8 mouse cellular contexts compared by ENCODE assay signal in the genomic region with DNA sequence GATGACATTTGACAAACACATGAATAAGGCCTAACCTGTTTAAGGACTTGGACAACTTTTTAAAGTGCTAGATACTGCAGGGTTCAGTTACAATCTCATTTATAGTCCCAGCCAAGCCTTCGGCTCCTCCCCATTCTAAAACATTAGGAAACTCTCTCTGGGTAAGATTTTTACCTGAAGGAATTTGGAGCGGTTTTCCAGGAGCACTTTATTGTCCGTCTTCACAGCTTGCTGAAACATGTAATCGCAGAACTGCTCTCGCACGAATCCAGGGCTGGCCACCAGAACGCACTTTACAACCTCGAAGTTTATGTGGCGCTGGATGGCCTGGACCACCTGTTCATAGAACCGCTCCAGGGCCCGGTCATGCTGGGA. TPM values are rescaled to one million over a fixed set of nuclear protein-coding genes. Genes with fewer than 3 reads are reported as not detected.
DNase-seq lines count a peak whose midpoint lies in the region; ATAC-seq and TF ChIP-seq lines count a peak whose summit lies in the region.

No protein-coding gene starts in this region.

- TF ChIP-seq POLR2A in testis, adult 2 months (IDR thresholded peaks at IDR 0.05; ENCODE audit: control insufficient read depth, low read depth, low read length): no peak

- peaks cover 52% of the 10 kb centered on the region for H3K4me1 ChIP-seq in erythroblast, embryonic 14.5 days (ENCODE audit: control insufficient read depth)
- H3K4me1 ChIP-seq in testis, adult 2 months (ENCODE audit: control insufficient read depth, insufficient read depth, low read length): peaks cover 15% of the 10 kb centered on the region
- peaks cover 13% of the 10 kb centered on the region for H3K4me1 ChIP-seq in liver, embryonic 11.5 days (replicated peaks; ENCODE audit: control insufficient read depth, insufficient read depth, low read length)

- H3K36me3 ChIP-seq in erythroblast, embryonic 14.5 days (ENCODE audit: control insufficient read depth): peaks cover 49% of the 10 kb centered on the region
- H3K36me3 ChIP-seq in testis, adult 2 months (ENCODE audit: control insufficient read depth, insufficient read depth, low read length): no peaks in the 10 kb centered on the region
- H3K36me3 ChIP-seq in liver, embryonic 11.5 days (ENCODE audit: control insufficient read depth, insufficient read depth, low read length): peaks cover 2% of the 10 kb centered on the region; the same call in 1 of the 2 replicates

- TF ChIP-seq CTCF in testis, adult 2 months (IDR thresholded peaks at IDR 0.05; ENCODE audit: control insufficient read depth, insufficient read depth, insufficient replicate concordance, low read depth, low read length): no peak

- intact Hi-C loops in left cerebral cortex, postnatal 14 days (cut with DNase I): no loop called here

- no peak for DNase-seq in testis, postnatal 14 days (ENCODE audit: low spot score)
- DNase-seq in liver, embryonic 11.5 days (ENCODE audit: low spot score): no peak
- no peak for DNase-seq in adipocyte (ENCODE audit: low spot score)
- DNase-seq in urinary bladder, postnatal 36 days (ENCODE audit: low spot score in 2 of 2): no peak
- no peak for DNase-seq in left cerebral cortex, postnatal 14 days (ENCODE audit: low spot score in 2 of 2)

- no peaks in the 10 kb centered on the region for H3K9me3 ChIP-seq in erythroblast, embryonic 14.5 days (ENCODE audit: control insufficient read depth, low read length)
- no peaks in the 10 kb centered on the region for H3K9me3 ChIP-seq in liver, embryonic 11.5 days (ENCODE audit: control insufficient read depth, low read length)

- ATAC-seq in erythroblast, adult 5-6 weeks (replicated peaks; ENCODE audit: low FRiP score, poor library complexity, severe bottlenecking): no peak
- ATAC-seq in liver, embryonic 11.5 days (replicated peaks; ENCODE audit: low FRiP score): no peak

- H3K4me3 ChIP-seq in erythroblast, embryonic 14.5 days (replicated peaks): peak overlapping the region; percentile 65
- H3K4me3 ChIP-seq in testis, adult 2 months (ENCODE audit: control insufficient read depth, low read depth, low read length): peak overlapping the region; percentile 89
- peak overlapping the region; percentile 82 for H3K4me3 ChIP-seq in liver, embryonic 11.5 days (ENCODE audit: low read depth, low read length)

- no peaks in the 10 kb centered on the region for H3K27me3 ChIP-seq in erythroblast, embryonic 14.5 days (ENCODE audit: control insufficient read depth)
- no peaks in the 10 kb centered on the region for H3K27me3 ChIP-seq in testis, adult 2 months (ENCODE audit: control insufficient read depth, insufficient read depth, low read length)
- H3K27me3 ChIP-seq in liver, embryonic 11.5 days (replicated peaks; ENCODE audit: control insufficient read depth, insufficient read depth, low read length): no peaks in the 10 kb centered on the region

- H3K4me2 ChIP-seq in liver, embryonic 11.5 days: peak overlapping the region; percentile 98

- H3K27ac ChIP-seq in testis, adult 2 months (ENCODE audit: control insufficient read depth, insufficient read depth, low read depth, low read length): peak overlapping the region; percentile 67; the same call in 1 of the 2 replicates
- no peak overlapping the region; the same call in 1 of the 2 replicates for H3K27ac ChIP-seq in liver, embryonic 11.5 days (ENCODE audit: low read depth, low read length)

- H3K9ac ChIP-seq in liver, embryonic 11.5 days (ENCODE audit: low read depth, low read length): peak overlapping the region; percentile 91

- WGBS in liver, embryonic 11.5 days: 46% methylated on average over 11 of the region's 11 CpGs

RNA-seq across cellular contexts. Expression of gene Pelo, which starts 1.0 kb away (rescaled TPM):
- polyA plus RNA-seq in erythroblast, embryonic 14.5 days (2012): 6.4 and 7.5 TPM in 2 replicates
- total RNA-seq in erythroblast, adult 5-6 weeks (2015; ENCODE audit: low replicate concordance): 2.9 and 4.4 TPM in 2 replicates
- total RNA-seq in erythroblast, adult 5-6 weeks (2017; ENCODE audit: low replicate concordance): 5.3 and 7.7 TPM in 2 replicates
- 14.9 and 18.6 TPM in 2 replicates for polyA plus RNA-seq in testis, adult 2 months (2012; rRNA removed)
- polyA plus RNA-seq in liver, embryonic 11.5 days (2014; fragmentation: Nextera tagmentation; extraction: Ambion mirVana): 10.0 and 10.9 TPM in 2 replicates
- total RNA-seq in left cerebral cortex, postnatal 14 days (2021): 10 to 100 TPM; 19.3 to 23.5 TPM

RNA-seq across cellular contexts. Expression of gene Gm49395, which starts 12.7 kb away (rescaled TPM):
- polyA plus RNA-seq in erythroblast, embryonic 14.5 days (2012): 1.1 and 1.2 TPM in 2 replicates
- total RNA-seq in erythroblast, adult 5-6 weeks (2015; ENCODE audit: low replicate concordance): 9.0 and 9.2 TPM in 2 replicates
- not detected in 2 replicates for total RNA-seq in erythroblast, adult 5-6 weeks (2017; ENCODE audit: low replicate concordance)
- polyA plus RNA-seq in testis, adult 2 months (2012; rRNA removed): 0.38 TPM in 1 of 2 replicates, not detected in the other
- 2.0 and 3.7 TPM in 2 replicates for polyA plus RNA-seq in liver, embryonic 11.5 days (2014; fragmentation: Nextera tagmentation; extraction: Ambion mirVana)
- total RNA-seq in left cerebral cortex, postnatal 14 days (2021): 1 to 10 TPM; 3.7 to 4.1 TPM

RNA-seq across cellular contexts. Expression of gene Itga1, which starts 12.8 kb away (rescaled TPM):
- polyA plus RNA-seq in erythroblast, embryonic 14.5 days (2012): not detected in 2 replicates
- total RNA-seq in erythroblast, adult 5-6 weeks (2015; ENCODE audit: low replicate concordance): 4.2 and 5.2 TPM in 2 replicates
- total RNA-seq in erythroblast, adult 5-6 weeks (2017; ENCODE audit: low replicate concordance): 2.2 TPM in 2 replicates
- 8.4 and 8.6 TPM in 2 replicates for polyA plus RNA-seq in testis, adult 2 months (2012; rRNA removed)
- polyA plus RNA-seq in liver, embryonic 11.5 days (2014; fragmentation: Nextera tagmentation; extraction: Ambion mirVana): 3.9 and 4.3 TPM in 2 replicates
- 10 to 100 TPM; 11.2 to 14.5 TPM for total RNA-seq in left cerebral cortex, postnatal 14 days (2021)
